Mouse (Mus musculus) cerebellum, postnatal 36 days (tissue): ENCODE data around the gene Mboat7.
"Not testable (repeated sequence)": the region's sequence is repeated elsewhere in the genome, so short reads cannot be mapped to it uniquely, and the experiment has no call there.

ENCODE experiments used
- DNase-seq, 2 experiments: peaks; one replicate each; pipeline ENCODE4 v3.0.0; 2021 to 2022; ENCODE audit warnings: mixed read lengths in 2 of 2

Mboat7 gene

GRCm38 (mm10) chr7:3692987-3693808 is at the start of gene Mboat7:
Mboat7 (minus strand) TSS chr7:3693523.
- DNase-seq = peak; percentile 93 to 97

- not testable (repeated sequence) for DNase-seq
Measured at GRCm38 (mm10) chr7:3732675-3733074, 39.4 kb upstream of the Mboat7 start.

GRCm38 (mm10) chr7:3725459-3725858 is 32.1 kb upstream of the Mboat7 start:
- not testable (repeated sequence) for DNase-seq

GRCm38 (mm10) chr7:3720268-3720667 is 26.9 kb upstream of the Mboat7 start, which contains the start of gene Pirb:
Pirb (minus strand) TSS chr7:3720391.
- not testable (repeated sequence) for DNase-seq

GRCm38 (mm10) chr7:3715249-3715648 is 21.9 kb upstream of the Mboat7 start:
- no peak for DNase-seq

- no peak for DNase-seq
Measured at GRCm38 (mm10) chr7:3712264-3712942, 19.1 kb upstream of the Mboat7 start.

- no peak for DNase-seq
Measured at GRCm38 (mm10) chr7:3709000-3709399, 15.7 kb upstream of the Mboat7 start.

GRCm38 (mm10) chr7:3708447-3708980 is 15.2 kb upstream of the Mboat7 start:
- DNase-seq = not testable (repeated sequence)

GRCm38 (mm10) chr7:3707568-3708413 is 14.5 kb upstream of the Mboat7 start:
- DNase-seq = no peak

GRCm38 (mm10) chr7:3707027-3707426 is 13.7 kb upstream of the Mboat7 start:
- DNase-seq = no peak

GRCm38 (mm10) chr7:3706343-3706934 is 13.1 kb upstream of the Mboat7 start:
- no peak for DNase-seq

- no peak for DNase-seq
Measured at GRCm38 (mm10) chr7:3705911-3706310, 12.6 kb upstream of the Mboat7 start.

GRCm38 (mm10) chr7:3705461-3705860 is 12.1 kb upstream of the Mboat7 start:
- not testable (repeated sequence) for DNase-seq

GRCm38 (mm10) chr7:3704475-3704874 is 11.2 kb upstream of the Mboat7 start:
- no peak for DNase-seq

GRCm38 (mm10) chr7:3703879-3704441 is 10.6 kb upstream of the Mboat7 start, which contains the start of gene Rps9:
Rps9 (plus strand) TSS chr7:3703993.
- peak; percentile 97 to 99 for DNase-seq

GRCm38 (mm10) chr7:3703148-3703878 is 10.0 kb upstream of the Mboat7 start:
- DNase-seq = no peak

- no peak for DNase-seq
Measured at GRCm38 (mm10) chr7:3698471-3698870, 5.1 kb upstream of the Mboat7 start.

- peak in 1 of 2 experiments; percentile 21 for DNase-seq
Measured at GRCm38 (mm10) chr7:3694949-3695305, 1.6 kb upstream of the Mboat7 start.

GRCm38 (mm10) chr7:3694076-3694948 is 989 bp upstream of the Mboat7 start:
- peak; percentile 26 to 35 for DNase-seq

- no peak for DNase-seq
Measured at GRCm38 (mm10) chr7:3693809-3694075, 419 bp upstream of the Mboat7 start.
